Mouse (Mus musculus): ENCODE data around the gene Igf2bp2.

GRCm38 (mm10) chr16:22149076-22149475 is 14.0 kb downstream of the Igf2bp2 start:
- TF ChIP-seq CTCF (conservative IDR thresholded peaks at IDR 0.05; ENCODE audit: low read length) = no peak
- TF ChIP-seq POU5F1 (IDR thresholded peaks at IDR 0.05; ENCODE audit: borderline replicate concordance, low read length) = no peak
- no peak for TF ChIP-seq NANOG (IDR thresholded peaks at IDR 0.05; ENCODE audit: borderline replicate concordance, low read length)
